Mouse (Mus musculus) ovary, postnatal 36 days (tissue): Measurements from ENCODE around the gene Mtln.

ENCODE experiments used
- DNase-seq: peaks from one replicate; pipeline ENCODE4 v3.0.0; 2022; ENCODE audit warnings: low spot score, mixed read lengths

The Mtln gene

DNA sequence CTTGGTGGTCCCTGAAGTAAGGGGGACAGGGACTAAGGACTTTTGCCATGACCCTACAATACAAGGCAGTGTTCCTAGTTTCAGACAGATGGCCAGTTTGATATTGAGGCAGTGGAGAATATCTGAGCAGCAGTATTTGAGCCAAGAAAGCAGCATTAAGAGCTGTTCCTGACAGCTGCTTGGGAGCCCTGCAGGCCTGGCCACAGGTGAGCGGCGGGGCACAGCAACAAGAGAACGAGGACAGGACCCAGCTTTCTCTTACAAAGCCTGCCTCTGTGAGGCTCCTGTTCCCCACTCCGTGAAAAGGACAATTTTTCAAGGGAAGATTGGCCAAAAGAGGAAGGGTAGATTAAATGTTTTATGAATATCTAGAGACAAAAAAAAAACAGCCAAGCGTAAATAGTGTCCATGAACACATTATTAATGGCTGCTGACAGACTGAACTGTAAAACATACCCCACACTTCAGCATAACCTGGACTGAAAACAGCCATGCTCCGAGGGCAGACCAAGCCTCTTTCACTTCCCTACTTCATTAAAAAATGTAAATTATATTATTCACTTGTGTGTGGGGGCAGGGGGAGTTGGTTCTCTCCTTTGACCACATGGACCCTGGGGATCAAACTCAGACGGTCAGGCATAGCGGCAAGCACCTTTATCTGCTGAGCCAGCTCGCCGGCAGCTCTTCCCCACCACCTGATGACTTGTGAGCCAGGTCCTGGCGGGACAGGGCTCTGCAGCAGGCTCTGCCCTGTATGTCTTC lies 40.3 kb downstream of the Mtln start:
- DNase-seq: no peak

DNA sequence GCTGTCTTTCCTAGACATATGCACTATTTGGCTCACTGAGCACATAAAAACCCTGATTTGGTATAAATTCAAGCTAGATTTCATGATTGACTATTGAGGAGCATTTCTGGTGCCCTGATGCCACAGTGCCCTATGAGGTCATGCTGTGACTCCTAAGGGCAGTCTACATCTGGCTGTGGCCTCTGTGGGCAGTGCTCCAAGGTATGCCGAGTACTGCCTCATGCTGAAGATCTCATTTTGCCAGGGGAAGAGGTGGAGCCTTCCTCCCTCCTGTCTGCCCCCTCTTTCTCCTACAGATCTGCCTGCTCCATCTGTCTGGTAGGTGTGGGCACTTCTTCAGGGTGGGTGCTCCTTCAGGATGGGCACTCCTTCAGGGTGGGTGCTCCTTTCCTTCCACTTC lies 42.9 kb downstream of the Mtln start:
- DNase-seq: no peak

GRCm38 (mm10) chr2:127748316-127748715 lies 44.0 kb downstream of the Mtln start:
- DNase-seq: no peak

DNA sequence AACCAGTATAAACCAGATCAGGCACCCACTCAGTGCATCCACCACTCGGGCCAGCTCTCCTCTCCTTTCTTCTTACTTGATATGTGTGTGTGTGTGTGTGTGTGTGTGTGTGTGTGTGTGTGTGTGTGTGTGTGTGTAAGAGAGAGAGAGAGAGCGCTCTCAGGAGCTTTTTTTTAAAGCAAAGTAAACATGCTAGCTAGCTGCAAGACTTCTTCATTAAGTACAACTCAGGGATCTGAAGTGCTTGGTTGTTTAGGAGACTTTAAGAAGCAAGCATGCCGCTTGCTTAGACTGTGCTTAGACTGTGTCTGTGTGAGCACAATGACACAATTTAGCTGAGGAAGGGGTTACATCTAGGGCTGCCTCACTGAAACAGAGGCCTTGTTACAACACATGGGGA lies 49.7 kb downstream of the Mtln start:
- no peak for DNase-seq
